ENCODE assay signal across 16 mouse cellular contexts in the genomic region with DNA sequence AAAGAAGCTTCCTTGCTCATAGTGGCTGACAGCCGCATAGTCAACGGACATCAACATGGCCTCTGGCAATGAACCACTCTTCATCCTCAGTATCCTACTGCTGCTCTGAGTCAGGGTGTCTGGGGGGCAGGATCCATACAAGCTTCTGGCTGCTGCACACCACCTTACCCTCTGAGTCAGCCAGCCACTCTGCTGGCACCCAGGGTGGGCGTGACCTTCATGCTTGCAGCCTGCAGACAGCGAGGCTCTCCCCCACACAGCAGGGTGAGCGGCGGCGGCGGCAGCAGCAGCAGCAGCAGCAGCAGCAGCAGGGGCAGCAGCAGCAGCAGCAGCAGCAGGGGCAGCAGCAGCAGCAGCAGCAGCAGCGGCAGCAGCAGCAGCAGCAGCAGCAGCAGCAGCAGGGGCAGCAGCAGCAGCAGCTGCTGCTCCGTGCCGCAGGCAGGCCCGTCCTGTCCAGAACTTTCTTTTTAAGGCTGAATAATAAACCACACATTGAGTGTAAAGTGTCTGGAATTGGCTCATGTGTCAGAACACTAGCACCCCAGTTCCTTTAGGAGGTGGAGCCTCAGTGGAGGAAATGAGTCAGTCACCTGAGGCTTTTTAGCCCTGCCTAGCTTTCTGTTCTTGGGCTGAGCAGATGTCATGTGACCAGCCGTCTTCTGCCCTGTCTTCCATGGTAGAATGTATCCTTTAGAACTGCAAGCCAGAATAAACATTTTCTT.
DNase-seq lines count a peak whose midpoint lies in the region; ATAC-seq lines count a peak whose summit lies in the region.
"Had no signal": no experiment of that assay in that cellular context is flagged by ENCODE, and none has a peak within 500 bp of the region (broad histone marks: within the 10 kb centered on the region; RNA-seq: fewer than 3 reads in every experiment).

No protein-coding gene starts in this region.

- no peak overlapping the region for H3K9ac ChIP-seq in heart, embryonic 15.5 days
- H3K9ac ChIP-seq: embryonic facial prominence, embryonic 15.5 days; intestine, embryonic 15.5 days; neural tube, embryonic 12.5 days had no signal

- H3K9me3 ChIP-seq in heart, embryonic 15.5 days (replicated peaks) = no peaks in the 10 kb centered on the region
- H3K9me3 ChIP-seq: embryonic facial prominence, embryonic 15.5 days; intestine, embryonic 15.5 days; neural tube, embryonic 12.5 days had no signal

- no peaks in the 10 kb centered on the region for H3K27me3 ChIP-seq in heart, embryonic 15.5 days
- H3K27me3 ChIP-seq: embryonic facial prominence, embryonic 15.5 days; intestine, embryonic 15.5 days; neural tube, embryonic 12.5 days had no signal

- no peaks in the 10 kb centered on the region for H3K36me3 ChIP-seq in heart, embryonic 15.5 days
- H3K36me3 ChIP-seq: embryonic facial prominence, embryonic 15.5 days; intestine, embryonic 15.5 days; neural tube, embryonic 12.5 days had no signal

- H3K4me1 ChIP-seq in heart, embryonic 15.5 days (replicated peaks) = no peaks in the 10 kb centered on the region
- H3K4me1 ChIP-seq: embryonic facial prominence, embryonic 15.5 days; intestine, embryonic 15.5 days; neural tube, embryonic 12.5 days had no signal

- peak; percentile 47 for DNase-seq in adrenal gland, adult 2 months
- DNase-seq in adrenal gland, adult 8-10 months = no peak
- no peak for DNase-seq in heart, adult 9 months (ENCODE audit: low spot score in 2 of 2)
- DNase-seq in 3T3-L1 (ENCODE audit: low read depth, low spot score) = peak; percentile 7
- DNase-seq in adrenal gland, postnatal 14 days = peak; percentile 45
- no peak for DNase-seq in layer of hippocampus, postnatal 36 days
- no peak for DNase-seq in gastrocnemius, postnatal 25 days
- DNase-seq: cerebellum, adult 11-12 months; gastrocnemius, postnatal 14 days had no signal

- H3K4me2 ChIP-seq in heart, embryonic 15.5 days = peak overlapping the region; percentile 51
- H3K4me2 ChIP-seq: embryonic facial prominence, embryonic 15.5 days; intestine, embryonic 15.5 days; liver, embryonic 11.5 days; neural tube, embryonic 12.5 days had no signal

- ATAC-seq in heart, embryonic 15.5 days (replicated peaks; ENCODE audit: insufficient number of reproducible peaks, insufficient read depth, low FRiP score, low read depth) = no peak
- ATAC-seq: forebrain, embryonic 16.5 days; intestine, embryonic 15.5 days; midbrain, embryonic 16.5 days had no signal

- WGBS in heart, embryonic 15.5 days = 62% methylated on average over 13 of the region's 13 CpGs

- no peak overlapping the region for H3K27ac ChIP-seq in heart, embryonic 15.5 days
- H3K27ac ChIP-seq: embryonic facial prominence, embryonic 15.5 days; intestine, embryonic 15.5 days; neural tube, embryonic 12.5 days had no signal

- H3K4me3 ChIP-seq in heart, embryonic 15.5 days = peak overlapping the region; percentile 32
- H3K4me3 ChIP-seq: embryonic facial prominence, embryonic 15.5 days; intestine, embryonic 15.5 days; neural tube, embryonic 12.5 days had no signal

Comparison
In these comparisons a context has a peak if more than half of its experiments do, and no peak if none do; other contexts are left out.
1. DNase-seq: peak in adrenal gland, adult 2 months (single experiment), 3T3-L1 (single experiment) and adrenal gland, postnatal 14 days (single experiment); none in adrenal gland, adult 8-10 months (single experiment), heart, adult 9 months (0 of 2), layer of hippocampus, postnatal 36 days (0 of 2) and gastrocnemius, postnatal 25 days (single experiment).